Mouse (Mus musculus) G1E-ER4 (cell line): ENCODE results near the gene Hdac10. TPM values are rescaled to one million over a fixed set of nuclear protein-coding genes. Genes with fewer than 3 reads are reported as not detected.

Experiments used
- GATA1 ChIP-seq: IDR thresholded peaks from one replicate; pipeline ENCODE4 v1.8.0; 2012; ENCODE audit warnings: low read length, inconsistent platforms
- polyA plus RNA-seq: library from polyadenylated mRNA; stranded (reverse); fragments of >175 nt; gene quantifications from 2 replicates; pipeline ENCODE4 v1.2.3, GENCODE M21; 2012

Hdac10 gene
- polyA plus RNA-seq, 1 experiment = 8.5 TPM

DNA sequence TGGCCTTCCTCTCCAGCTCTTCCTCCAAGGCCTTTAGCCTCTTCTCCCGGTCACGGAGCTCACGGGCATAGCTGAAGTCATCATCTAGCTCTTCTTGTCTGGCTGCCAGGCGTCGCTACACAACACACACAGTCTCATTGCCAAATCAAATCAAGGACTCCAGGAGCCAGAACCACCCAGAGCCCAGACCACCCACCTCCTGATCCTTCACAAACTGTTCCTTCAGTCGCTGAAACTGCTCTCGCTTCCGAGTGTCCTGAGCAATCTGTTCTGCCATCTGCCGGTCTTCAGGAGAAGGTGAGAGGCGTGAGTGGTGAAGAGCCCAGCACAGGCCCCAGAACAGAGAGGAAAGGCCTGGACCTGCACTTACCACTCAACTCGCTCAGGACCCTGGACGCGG, 22.4 kb downstream of the Hdac10 start:
- no peak for TF ChIP-seq GATA1

DNA sequence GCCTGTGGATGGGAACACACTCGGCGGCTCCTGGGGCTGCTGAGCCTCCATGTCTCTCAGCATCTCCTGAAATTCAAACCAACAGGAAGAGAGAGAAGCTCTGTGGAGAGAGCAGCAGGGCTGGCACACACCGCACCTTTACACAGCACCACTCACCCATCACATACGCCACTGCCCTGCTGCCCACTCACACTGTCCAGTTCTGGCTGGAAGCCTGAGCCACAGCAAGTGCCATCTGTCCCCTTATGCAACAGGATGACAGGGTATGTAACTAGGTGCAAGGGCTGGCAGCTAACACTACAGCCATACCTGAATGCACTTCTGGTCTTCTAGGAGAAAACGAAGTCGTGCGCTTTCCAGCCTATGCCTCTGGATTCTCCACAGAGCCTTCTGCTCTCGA, 24.1 kb downstream of the Hdac10 start:
- TF ChIP-seq GATA1 = no peak

DNA sequence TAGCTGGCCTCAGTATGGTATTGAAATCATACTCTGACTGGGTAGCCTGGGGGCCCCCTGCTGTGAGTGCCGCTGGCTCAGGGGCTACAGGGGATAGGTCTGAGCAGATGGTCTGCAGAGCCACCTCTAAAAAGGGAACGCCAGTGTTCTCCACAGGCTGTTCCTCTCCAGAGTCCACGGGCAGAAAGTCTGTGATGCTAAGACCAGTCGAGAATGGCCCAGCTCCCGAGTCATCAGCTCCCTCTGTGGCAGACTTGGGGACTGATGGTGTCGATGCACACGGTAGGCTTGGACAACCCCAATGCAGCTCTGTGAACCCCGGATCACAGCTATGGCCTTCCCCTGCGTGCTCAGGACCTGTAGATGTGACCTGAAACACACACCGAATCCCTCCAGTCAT, 24.6 kb downstream of the Hdac10 start:
- no peak for TF ChIP-seq GATA1

DNA sequence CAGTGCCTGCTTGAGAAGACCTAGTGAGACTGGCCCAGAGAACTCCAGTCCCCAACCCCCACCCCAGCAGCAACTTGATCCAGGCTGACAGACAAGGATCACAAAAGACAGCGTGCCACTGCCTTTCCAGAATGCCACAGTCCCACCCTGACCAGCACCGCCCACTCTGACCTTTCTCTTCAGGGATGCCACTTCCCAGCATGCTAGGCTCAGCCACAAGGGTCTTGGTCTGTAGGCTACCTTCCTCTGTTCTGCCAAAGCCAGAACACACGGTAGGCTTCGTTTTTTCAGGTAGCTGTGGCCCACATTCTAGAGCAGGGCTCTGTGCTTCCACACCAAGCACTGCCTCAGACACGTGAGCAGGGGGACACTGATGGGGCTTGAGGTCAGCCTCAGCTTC, 25.9 kb downstream of the Hdac10 start:
- no peak for TF ChIP-seq GATA1

DNA sequence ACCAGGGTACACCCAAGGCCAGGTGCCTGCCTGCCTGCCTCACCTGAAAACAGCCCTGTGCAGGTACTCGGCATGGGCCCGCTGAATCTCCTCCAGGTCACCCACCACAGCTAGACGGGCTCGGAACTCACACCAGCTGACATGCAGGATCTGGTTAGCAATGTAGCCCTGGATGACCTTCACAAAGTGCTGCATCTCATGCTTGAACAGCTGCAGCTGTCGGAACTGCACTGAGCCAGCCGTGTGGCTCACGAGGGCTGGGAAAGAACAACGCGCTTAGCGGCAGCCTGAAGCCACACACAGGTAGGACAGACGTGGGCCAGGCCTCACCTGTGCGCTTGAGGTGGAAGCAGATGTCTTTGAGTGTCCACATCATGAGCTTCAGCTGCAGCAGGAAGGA, 27.7 kb downstream of the Hdac10 start:
- no peak for TF ChIP-seq GATA1

DNA sequence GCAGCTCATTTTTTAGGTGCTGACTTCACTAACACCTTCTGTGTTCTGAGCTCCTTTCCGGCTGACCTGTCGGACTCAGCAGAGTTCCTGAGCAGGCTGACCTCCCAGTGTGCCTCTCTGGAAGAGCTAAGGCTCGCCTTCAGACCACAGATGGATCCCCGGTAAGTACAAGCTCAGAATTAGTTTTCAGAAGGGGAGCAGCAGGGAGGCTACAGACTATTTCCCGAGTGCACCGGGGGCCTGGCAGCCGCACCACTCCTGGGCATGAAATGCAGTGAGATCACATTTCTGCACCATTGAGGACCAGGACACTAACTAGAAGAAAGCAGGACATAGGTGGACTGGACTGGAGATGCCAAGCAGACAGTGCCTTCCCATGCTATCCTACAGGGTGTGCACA, 29.9 kb downstream of the Hdac10 start:
- no peak for TF ChIP-seq GATA1

DNA sequence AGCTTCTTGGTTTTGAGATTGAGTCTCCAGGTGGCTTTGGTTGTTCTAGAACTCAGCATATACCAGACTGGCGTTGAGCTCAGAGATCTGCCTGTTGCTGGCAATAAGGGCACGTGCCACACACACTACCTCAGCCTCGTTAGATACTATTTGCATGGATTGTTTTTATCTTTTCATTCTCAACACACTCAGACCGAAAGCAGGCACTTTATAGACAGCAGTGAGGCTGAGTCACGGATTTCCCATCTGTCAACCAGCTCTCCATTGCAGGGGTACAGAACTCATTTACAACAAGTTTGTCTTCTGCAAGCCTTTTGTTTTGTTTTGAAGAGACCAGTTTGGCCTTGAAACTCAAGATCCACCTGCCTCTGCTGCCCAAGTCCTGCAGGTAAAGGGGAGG, 31.1 kb downstream of the Hdac10 start:
- TF ChIP-seq GATA1 = no peak

DNA sequence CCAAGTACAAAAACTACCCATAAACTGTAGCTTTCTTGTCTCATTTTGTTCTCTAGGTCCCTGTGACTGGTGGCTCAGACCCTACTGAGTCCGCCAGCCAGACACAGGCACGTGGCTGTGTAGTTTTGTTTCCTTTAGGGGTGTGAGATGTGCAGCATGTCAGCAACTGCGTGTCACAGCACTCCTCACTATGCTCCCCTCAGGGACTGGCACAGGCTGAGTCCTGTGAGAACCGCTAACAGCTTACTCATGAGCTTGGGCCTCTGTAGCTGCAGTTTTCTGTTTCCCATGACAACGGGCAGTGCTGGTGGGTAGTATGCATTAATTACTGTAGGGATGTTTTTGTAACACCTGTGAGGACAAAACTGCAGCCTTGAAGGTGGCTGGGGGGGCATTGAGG, 36.3 kb downstream of the Hdac10 start:
- no peak for TF ChIP-seq GATA1

DNA sequence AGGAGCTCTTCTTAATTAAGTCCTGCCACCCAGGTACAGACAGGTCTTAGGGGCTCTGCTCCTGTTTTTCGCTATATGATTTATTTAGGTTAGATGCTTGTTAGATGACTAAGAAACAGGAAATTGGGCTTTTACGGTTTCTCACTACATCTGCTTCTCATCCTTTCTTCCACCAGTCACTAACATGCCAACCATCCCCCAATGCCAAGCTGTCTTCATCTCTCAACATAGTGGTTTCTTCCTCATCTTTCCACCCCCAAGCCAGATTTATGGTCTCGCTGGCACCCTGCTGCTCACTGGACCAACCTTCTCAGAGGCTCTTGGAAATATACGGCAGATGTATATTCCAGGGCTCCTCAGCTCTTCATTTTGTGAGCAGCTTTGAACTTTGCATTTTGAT, 37.8 kb downstream of the Hdac10 start:
- TF ChIP-seq GATA1 = no peak

DNA sequence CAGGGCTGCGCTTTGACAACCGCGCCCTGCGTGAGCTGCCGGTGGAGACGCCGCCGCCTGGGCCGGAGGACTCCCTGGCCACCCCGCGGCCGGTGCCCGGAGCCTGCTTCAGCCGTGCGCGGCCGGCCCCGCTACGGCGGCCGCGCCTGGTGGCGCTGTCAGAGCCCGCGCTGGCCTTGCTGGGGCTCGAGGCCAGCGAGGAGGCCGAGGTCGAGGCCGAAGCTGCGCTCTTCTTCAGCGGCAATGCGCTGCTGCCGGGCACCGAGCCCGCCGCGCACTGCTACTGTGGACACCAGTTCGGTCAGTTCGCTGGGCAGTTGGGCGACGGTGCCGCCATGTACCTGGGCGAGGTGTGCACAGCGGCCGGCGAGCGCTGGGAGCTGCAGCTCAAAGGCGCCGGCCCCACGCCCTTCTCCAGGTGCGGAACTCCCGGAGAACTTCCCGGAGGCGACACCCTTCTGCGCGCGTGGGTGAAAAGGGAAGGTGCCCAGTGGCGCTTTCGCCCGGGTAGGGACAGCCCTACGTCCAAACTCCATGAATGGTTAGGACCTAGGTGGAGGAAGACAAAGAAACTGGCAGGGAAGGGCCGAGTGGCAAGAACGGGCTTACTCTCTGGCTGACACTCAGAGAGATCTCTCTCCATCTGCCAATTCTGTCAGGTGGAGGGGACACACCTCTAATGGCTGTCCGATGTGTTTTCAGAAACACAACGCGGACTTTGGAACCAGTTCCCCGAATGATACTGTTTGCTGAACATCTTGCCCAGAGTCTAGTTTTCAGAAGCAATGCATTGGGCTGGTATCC, 39.0 kb downstream of the Hdac10 start:
- no peak for TF ChIP-seq GATA1

DNA sequence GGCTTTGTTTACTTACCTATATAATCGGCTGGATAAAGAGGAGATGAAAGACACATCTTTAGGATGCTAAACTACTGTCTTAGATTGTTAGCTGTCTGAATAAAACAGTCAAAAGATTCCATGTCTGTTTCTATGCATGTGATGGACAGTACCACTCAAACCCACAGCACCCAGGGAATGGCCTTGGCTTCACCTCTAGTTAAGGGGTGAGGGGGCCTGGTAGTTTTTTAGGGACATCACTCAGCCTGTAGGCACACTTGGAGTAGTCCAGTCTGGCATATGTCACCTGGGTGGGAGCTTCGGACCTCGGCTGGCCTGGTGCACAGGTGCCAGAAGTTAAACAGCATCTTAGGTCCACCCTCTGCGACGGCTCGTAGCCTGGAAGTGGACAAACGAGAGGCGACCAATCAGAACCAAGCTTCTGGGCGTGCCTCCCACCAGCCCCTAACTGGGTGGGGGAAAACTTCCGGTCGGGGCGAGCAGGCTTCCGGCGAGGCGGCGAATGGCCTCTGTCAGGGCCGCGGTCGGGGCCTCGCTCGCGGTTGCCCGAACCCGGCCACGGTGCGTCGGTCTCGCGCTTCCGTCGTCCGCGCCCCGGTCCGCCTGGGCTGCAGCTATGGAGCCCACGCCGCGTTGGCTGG, 39.8 kb downstream of the Hdac10 start, which contains the start of gene Selenoo:
TSS of gene Selenoo (plus strand) at position 478 of the 641 bp plus-strand sequence.
- TF ChIP-seq GATA1 = no peak

DNA sequence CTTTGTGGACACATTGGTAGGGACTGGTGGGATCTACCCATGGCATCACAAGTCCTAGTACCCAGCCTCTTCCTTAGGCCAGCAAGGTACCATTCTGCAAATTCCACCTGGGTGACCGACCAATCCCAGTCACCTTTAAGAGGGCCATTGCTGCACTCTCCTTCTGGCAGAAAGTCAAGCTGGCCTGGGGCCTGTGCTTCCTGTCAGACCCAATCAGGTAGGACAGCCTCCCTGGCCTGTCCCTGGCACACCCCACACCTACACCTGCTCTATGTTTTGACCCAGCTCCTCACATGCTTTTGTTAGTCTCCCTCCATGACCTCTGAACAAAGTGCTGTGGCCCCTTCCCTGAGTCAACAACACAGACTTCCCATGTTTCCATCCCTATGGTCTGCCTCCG, 43.7 kb downstream of the Hdac10 start:
- no peak for TF ChIP-seq GATA1

DNA sequence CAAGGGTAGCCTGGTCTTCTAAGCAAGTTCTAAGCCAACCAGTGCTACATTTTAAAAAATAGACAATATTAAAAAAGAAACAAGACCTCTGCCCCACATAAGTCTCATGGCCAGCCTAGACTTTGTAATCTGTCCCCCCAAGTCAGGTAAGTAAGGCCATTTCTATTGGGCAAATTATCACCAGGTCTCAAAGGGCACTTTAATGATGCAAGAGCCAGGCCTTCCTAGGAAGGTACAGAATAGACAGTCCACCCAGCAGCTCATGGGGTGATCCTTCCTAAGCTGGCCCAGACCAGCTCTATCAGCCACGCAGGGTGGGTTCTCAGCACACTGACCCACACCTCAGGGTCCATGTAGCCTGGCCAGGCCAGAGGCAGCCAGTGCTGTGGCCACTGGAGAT, 44.6 kb downstream of the Hdac10 start:
- no peak for TF ChIP-seq GATA1

DNA sequence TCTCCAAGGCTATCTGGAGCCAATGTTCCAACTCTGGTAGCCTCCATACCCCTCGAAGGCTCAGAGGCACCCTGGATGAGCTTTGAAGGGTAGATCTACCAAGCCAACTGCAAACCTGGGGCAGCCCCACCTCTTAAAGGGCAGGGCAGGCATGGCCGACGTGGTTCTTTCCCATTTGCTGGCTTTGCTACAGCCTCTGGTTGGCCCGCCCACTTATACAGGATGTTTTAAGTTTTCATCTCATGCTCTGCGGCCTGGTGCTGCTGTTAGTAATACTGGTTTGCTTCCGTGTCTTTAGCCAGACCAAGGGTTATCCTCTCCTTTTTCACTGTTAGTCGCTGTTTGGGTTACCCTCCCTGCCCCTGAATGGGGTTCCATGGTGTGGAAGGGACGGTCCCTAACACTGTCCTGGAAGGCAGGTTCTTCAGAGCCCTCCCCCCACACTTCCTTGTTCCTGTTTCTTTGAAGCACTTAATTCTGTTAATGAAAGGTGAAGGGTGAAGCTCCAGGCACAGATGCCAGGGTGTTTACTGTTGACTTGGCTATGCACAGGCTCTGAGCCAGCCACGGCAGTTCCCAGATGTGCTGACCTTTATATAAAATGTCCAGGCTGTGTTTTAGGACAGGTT, 50.2 kb downstream of the Hdac10 start:
- TF ChIP-seq GATA1 = no peak

DNA sequence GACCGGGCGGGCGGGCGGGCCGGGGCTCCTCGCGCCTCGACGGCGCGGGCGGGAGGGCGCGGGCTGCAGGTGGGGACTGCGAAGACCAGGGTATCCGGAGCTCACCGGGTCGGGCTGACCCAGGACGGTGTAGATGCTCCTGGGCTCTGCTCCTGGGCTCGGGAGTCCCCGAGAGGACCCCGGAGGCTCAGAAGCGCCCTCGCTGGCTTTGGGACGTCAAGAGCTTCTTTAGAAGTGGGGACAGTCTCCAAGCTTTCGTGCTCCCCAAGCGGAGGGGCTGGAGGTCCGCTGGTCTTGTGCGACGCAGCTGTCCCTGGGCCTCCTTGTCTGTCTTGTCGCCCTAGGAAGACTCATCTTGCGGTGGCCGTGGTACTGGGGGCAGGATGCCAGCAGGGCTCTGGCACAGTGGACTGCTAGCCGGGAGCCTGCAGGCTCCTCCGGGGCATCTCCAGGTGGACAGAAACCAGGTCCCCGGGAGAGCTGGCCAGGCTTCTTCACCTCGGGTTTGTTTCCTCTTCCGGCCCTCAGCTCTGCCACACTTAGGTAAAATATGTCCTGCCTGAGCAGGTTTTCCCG, 52.3 kb downstream of the Hdac10 start:
- TF ChIP-seq GATA1 = no peak

DNA sequence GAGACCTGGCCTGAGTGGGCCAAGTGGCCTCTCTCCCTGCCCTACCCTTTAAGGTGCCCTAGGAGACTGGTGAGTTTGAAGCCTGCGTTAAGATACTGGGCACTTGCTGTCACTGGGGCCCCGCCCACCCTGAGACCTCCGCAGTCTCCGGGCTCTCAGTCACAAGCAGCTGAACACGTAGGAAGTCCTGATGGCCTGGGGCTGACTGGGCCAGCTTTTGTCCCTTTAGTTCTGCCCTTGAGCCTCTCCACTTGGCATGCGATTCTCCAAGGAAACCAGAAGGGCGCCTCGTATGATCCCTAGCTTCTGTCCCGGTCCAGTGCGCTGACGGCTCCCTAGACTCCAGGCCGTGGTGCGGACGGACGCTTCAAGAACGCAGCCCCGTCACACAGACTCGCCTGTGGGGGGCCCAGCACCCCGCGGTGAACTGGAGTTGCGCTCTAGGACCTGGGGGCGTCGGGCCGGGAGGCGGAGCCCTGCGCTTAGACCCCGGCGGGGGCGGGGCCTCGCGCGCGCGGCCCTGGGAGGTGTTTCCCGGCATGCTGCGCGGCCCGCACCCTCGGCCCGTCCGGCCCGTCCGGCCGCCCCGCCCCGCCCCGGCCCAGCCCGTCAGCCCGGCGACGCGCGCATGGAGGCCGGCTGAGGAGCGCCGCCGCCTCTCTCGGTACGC, 52.9 kb downstream of the Hdac10 start:
- no peak for TF ChIP-seq GATA1
